Mouse (Mus musculus): ENCODE data around the gene Gm5726. TPM values are rescaled to one million over a fixed set of nuclear protein-coding genes. Genes with fewer than 3 reads are reported as not detected.
"Not testable (repeated sequence)": the region's sequence is repeated elsewhere in the genome, so short reads cannot be mapped to it uniquely, and the experiment has no call there.

Gene Gm5726
- polyA plus RNA-seq (2011; ENCODE audit: insufficient read depth, insufficient read length, low replicate concordance, missing spikeins), result not detected in 2 replicates

- H3K27ac ChIP-seq (ENCODE audit: control insufficient read depth, insufficient read depth, low read depth, low read length, poor library complexity); H3K4me1 ChIP-seq (ENCODE audit: control insufficient read depth, insufficient read depth, low read length); H3K4me3 ChIP-seq (replicated peaks; ENCODE audit: control insufficient read depth, low read depth, low read length): not testable (repeated sequence)
- no CpG with 5 or more reads among the region's 1 CpGs for WGBS
Measured at GRCm38 (mm10) chr7:20545657-20546056, at the start of gene Gm5726. Gene Gm5726, minus strand, starts transcription at chr7:20545757.

DNA sequence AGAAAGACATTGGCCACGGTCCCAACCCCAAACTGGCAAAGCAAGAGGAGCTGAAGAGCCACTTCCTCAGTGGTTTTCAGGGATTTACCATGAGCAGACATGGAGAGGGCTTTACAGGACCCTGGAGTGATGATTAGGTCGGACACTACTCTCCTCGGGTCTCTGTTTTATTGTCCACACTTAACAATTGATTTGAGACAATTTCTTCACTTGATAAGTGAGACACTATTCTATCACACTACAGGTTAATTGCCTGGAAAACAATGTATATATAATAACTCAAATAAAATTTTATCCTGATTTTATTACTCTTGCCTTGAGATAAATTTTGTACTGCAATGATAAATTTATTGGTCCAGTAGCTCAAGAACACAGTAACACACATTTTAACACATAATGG lies 30.6 kb upstream of the Gm5726 start, which contains the start of gene Gm4141:
Gm4141 (minus strand) TSS at position 101 of the 400 bp plus-strand sequence.
- H3K27ac ChIP-seq (ENCODE audit: control insufficient read depth, insufficient read depth, low read depth, low read length, poor library complexity); H3K4me1 ChIP-seq (ENCODE audit: control insufficient read depth, insufficient read depth, low read length); H3K4me3 ChIP-seq (replicated peaks; ENCODE audit: control insufficient read depth, low read depth, low read length): not testable (repeated sequence)
- WGBS, result no CpG with 5 or more reads among the region's 3 CpGs

- H3K4me1 ChIP-seq (ENCODE audit: control insufficient read depth, insufficient read depth, low read length); H3K4me3 ChIP-seq (replicated peaks; ENCODE audit: control insufficient read depth, low read depth, low read length); H3K27ac ChIP-seq (ENCODE audit: control insufficient read depth, insufficient read depth, low read depth, low read length, poor library complexity): not testable (repeated sequence)
- WGBS, result no CpG with 5 or more reads among the region's 3 CpGs
Measured at GRCm38 (mm10) chr7:20533537-20533936, 12.0 kb downstream of the Gm5726 start, which contains the start of gene Vmn1r104. Gene Vmn1r104, plus strand, starts transcription at chr7:20533837.

- not testable (repeated sequence) for H3K27ac ChIP-seq (ENCODE audit: control insufficient read depth, insufficient read depth, low read depth, low read length, poor library complexity); H3K4me1 ChIP-seq (ENCODE audit: control insufficient read depth, insufficient read depth, low read length); H3K4me3 ChIP-seq (replicated peaks; ENCODE audit: control insufficient read depth, low read depth, low read length)
- WGBS, result no CpG with 5 or more reads among the region's 3 CpGs
Measured at GRCm38 (mm10) chr7:20510434-20510833, 35.1 kb downstream of the Gm5726 start, which contains the start of gene Vmn1r103. Gene Vmn1r103, minus strand, starts transcription at chr7:20510534.

Other genes with a start within 250 kb of the Gm5726 start
- not detected in 2 replicates for gene Gm4133, start 211.7 kb downstream of the Gm5726 start, polyA plus RNA-seq (2011; ENCODE audit: insufficient read depth, insufficient read length, low replicate concordance, missing spikeins)
- gene Gm5728, start 170.3 kb downstream of the Gm5726 start, polyA plus RNA-seq (2011; ENCODE audit: insufficient read depth, insufficient read length, low replicate concordance, missing spikeins), result not detected in 2 replicates
- gene Vmn1r100, start 127.8 kb downstream of the Gm5726 start, polyA plus RNA-seq (2011; ENCODE audit: insufficient read depth, insufficient read length, low replicate concordance, missing spikeins), result not detected in 2 replicates
- not detected in 2 replicates for gene Vmn1r101, start 103.2 kb downstream of the Gm5726 start, polyA plus RNA-seq (2011; ENCODE audit: insufficient read depth, insufficient read length, low replicate concordance, missing spikeins)
- gene Gm10670, start 70.8 kb downstream of the Gm5726 start, polyA plus RNA-seq (2011; ENCODE audit: insufficient read depth, insufficient read length, low replicate concordance, missing spikeins), result not detected in 2 replicates
- not detected in 2 replicates for gene Vmn1r103, start 35.2 kb downstream of the Gm5726 start, polyA plus RNA-seq (2011; ENCODE audit: insufficient read depth, insufficient read length, low replicate concordance, missing spikeins)
- not detected in 2 replicates for gene Vmn1r104, start 11.9 kb downstream of the Gm5726 start, polyA plus RNA-seq (2011; ENCODE audit: insufficient read depth, insufficient read length, low replicate concordance, missing spikeins)
- not detected in 2 replicates for gene Gm4141, start 30.5 kb upstream of the Gm5726 start, polyA plus RNA-seq (2011; ENCODE audit: insufficient read depth, insufficient read length, low replicate concordance, missing spikeins)
- gene Gm4513, start 53.3 kb upstream of the Gm5726 start, polyA plus RNA-seq (2011; ENCODE audit: insufficient read depth, insufficient read length, low replicate concordance, missing spikeins), result not detected in 2 replicates
- not detected in 2 replicates for gene Vmn1r107, start 123.2 kb upstream of the Gm5726 start, polyA plus RNA-seq (2011; ENCODE audit: insufficient read depth, insufficient read length, low replicate concordance, missing spikeins)
- not detected in 2 replicates for gene Vmn1r111, start 157.5 kb upstream of the Gm5726 start, polyA plus RNA-seq (2011; ENCODE audit: insufficient read depth, insufficient read length, low replicate concordance, missing spikeins)
- not detected in 2 replicates for gene Gm10668, start 184.9 kb upstream of the Gm5726 start, polyA plus RNA-seq (2011; ENCODE audit: insufficient read depth, insufficient read length, low replicate concordance, missing spikeins)
- gene Vmn1r112, start 225.4 kb upstream of the Gm5726 start, polyA plus RNA-seq (2011; ENCODE audit: insufficient read depth, insufficient read length, low replicate concordance, missing spikeins), result not detected in 2 replicates
- not detected in 2 replicates for gene Vmn1r113, start 241.5 kb upstream of the Gm5726 start, polyA plus RNA-seq (2011; ENCODE audit: insufficient read depth, insufficient read length, low replicate concordance, missing spikeins)